Mouse (Mus musculus) left cerebral cortex, adult 2 months (tissue): Measurements from ENCODE around the gene Tmem59l. TPM values are rescaled to one million over a fixed set of nuclear protein-coding genes. Genes with fewer than 3 reads are reported as not detected.

Experiments
- DNase-seq, 2 experiments: peaks; one replicate each; pipeline ENCODE4 v3.0.0; 2021 to 2022; ENCODE audit warnings: low spot score in 2 of 2, mixed read lengths in 1 of 2; ENCODE audit errors: extremely low spot score in 1 of 2
- H3K27ac ChIP-seq: fragments of 200-600 bp; 2 replicates; pipeline ENCODE4 v1.8.1; 2022
- H3K4me3 ChIP-seq: fragments of 200-600 bp; 2 replicates; pipeline ENCODE4 v1.8.1; 2022
- CTCF ChIP-seq: fragments of 200-600 bp; IDR thresholded peaks from 2 replicates; pipeline ENCODE4 v1.8.1; 2022; ENCODE audit warnings: antibody characterized with exemption, mild to moderate bottlenecking, moderate library complexity
- intact Hi-C: fragments of 180-260 bp; cut with DNase I; formaldehyde crosslinking; loops from one replicate; pipeline ENCODE4 v1.15.1; 2025
- total RNA-seq, 2 experiments: library from RNA; stranded (reverse); gene quantifications; 2 replicates each; pipeline ENCODE4 v1.2.3; 2021

Gene Tmem59l
- total RNA-seq, 2 experiments from 2014 or later = 295 to 302 TPM

- DNase-seq = no peak
- TF ChIP-seq CTCF = no peak
- Histone ChIP-seq H3K27ac (no peak overlapping the region), H3K4me3 (0 out of 2 replicates have a peak overlapping the region, but pooled peaks have one; percentile 27)
- intact Hi-C loops = no loop called here
Measured at GRCm38 (mm10) chr8:70493692-70494415, 6.7 kb upstream of the Tmem59l start.

- TF ChIP-seq CTCF = no peak
- DNase-seq = no peak
- intact Hi-C loops = no loop called here
- H3K27ac ChIP-seq = no peak within 1 kb of the TSS
- H3K4me3 ChIP-seq = peak within 1 kb of the TSS; percentile 27; the same call in 1 of the 2 replicates
Measured at GRCm38 (mm10) chr8:70492664-70493640, 5.8 kb upstream of the Tmem59l start, which contains the start of gene Crlf1. TSS of gene Crlf1 (plus strand) at chr8:70493158.

DNA sequence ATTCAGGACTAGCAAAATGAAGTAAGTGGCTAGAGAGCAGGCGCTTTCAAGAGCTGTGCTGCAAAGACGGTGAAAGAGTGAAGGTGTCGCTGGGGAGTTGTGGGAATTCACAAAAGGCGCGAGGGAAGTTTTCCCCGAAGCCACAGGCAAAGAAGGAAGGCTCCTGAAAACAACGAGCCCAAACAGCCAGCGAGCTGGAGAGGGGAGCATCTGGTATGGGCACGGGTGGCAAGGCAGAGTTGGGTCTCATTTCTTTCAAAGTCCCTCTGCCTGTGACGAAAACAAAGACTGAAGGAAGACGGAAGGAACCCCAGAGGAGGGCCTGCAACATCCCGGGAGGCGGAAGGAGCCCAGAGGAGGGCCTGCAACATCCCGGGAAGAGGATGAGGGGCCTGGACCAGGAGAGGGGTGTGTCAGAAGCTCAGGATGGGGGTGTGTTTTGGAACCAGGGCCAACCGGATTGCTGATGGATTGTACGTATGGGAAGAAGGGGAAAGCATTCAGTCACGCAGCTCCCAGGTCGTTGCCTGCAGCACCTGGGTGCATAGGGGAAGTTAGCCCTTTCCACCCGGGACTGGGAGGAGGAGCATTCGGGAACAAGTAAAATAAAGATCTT lies 3.8 kb upstream of the Tmem59l start:
- no peak for TF ChIP-seq CTCF
- H3K4me3 ChIP-seq = no peak overlapping the region
- intact Hi-C loops = no loop called here
- DNase-seq = no peak
- no peak overlapping the region for H3K27ac ChIP-seq

- intact Hi-C loops = no loop called here
Measured at GRCm38 (mm10) chr8:70490061-70490879, 3.1 kb upstream of the Tmem59l start.

DNA sequence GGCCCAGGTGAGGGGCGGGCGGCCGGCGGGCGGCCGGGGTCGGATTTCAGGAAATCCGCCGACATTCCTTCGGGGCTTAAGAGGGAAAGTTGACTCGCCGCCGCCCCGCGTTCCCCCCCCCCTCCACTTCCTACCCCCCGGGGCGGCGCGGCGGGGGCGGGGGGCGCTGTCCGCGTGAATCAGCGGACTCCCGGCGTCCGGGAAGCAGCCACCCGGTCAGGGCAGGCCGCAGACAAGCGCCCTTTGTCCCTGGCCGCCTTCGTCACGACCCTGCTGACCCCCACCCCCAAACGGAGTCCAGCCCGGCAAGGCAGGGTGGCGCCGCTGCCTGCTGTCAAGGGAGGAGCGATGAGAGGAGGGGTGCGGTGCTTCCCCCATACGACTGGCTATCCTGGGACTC lies 2.4 kb upstream of the Tmem59l start:
- intact Hi-C loops = no loop called here
- H3K4me3 ChIP-seq = 0 out of 2 replicates have a peak overlapping the region, but pooled peaks have one; percentile 14
- TF ChIP-seq CTCF = no peak
- no peak overlapping the region for H3K27ac ChIP-seq
- no peak for DNase-seq

More at GRCm38 (mm10) chr8:70490061-70490879, 3.1 kb upstream of the Tmem59l start:
- TF ChIP-seq CTCF = no peak
- no peak overlapping the region for H3K4me3 ChIP-seq
- DNase-seq = no peak
- no peak overlapping the region for H3K27ac ChIP-seq

DNA sequence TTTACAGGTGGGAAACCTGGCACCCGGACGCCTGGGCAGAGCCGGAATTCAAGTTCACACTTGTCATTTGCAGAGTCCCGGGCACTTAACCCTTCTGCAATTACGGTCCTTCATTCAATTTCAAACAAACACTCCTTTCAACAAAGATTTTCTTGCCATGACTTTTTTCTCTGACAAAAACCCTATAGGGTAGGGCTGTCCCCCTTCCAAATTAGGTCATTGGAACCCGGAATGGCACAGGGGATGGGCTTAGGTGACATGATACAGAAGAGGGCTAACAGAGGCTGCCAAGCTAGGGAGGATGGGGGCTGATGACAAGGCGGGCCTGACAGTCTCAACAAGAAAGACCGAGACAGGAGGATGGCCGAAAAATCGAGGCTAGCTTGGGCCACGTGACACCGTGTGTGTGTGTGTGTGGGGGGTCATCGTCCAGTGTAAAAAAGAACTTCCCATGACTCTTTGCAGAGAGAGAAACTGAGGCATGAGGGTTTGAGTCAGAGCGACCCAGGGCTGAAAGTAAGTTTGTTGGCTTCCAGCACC lies 1.8 kb upstream of the Tmem59l start:
- H3K27ac ChIP-seq = no peak overlapping the region
- no peak overlapping the region for H3K4me3 ChIP-seq
- no peak for TF ChIP-seq CTCF
- DNase-seq = no peak
- intact Hi-C loops = no loop called here

DNA sequence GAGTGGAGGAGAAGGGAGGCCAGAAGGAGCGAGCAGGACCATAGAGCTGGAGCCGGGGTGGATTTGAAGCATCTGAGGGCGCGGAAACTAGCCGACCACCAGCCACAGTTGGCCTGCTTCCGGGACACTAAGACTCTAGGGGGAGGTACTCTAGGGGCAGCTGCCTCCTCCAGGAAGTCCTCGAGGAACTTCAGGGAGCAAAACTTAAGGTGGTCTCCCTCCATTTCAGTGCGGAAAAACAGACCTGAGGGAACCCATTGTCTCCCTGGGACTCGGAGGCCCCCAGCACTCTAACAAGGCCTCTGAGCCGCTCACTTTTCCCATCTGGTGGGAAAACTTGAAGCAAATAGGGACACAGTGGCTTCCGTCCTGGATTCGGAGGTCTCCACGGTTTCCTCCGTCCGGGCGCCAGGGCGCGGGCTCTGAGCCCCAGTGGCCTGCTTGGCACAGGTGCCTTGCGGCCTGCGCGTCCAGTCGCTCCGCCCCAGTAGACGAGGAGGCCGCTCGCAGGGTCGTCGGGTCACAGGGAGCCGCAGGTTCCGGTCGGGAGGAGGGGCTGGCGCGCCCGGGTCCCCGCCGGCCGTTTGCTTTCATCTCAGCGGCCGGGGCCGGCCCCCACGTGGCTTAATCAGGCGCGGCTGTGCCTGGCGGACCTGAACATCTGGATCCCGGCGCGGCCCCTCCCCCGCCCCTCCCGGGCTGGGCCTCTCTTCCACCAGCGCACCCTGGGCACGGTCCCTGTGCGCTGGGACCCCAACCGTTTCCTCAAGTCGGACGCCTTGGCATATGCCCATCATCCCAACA lies 1.0 kb upstream of the Tmem59l start:
- Histone ChIP-seq H3K4me3 (peak overlapping the region; percentile 43), H3K27ac (no peak overlapping the region)
- no peak for DNase-seq
- no peak for TF ChIP-seq CTCF
- intact Hi-C loops = no loop called here

DNA sequence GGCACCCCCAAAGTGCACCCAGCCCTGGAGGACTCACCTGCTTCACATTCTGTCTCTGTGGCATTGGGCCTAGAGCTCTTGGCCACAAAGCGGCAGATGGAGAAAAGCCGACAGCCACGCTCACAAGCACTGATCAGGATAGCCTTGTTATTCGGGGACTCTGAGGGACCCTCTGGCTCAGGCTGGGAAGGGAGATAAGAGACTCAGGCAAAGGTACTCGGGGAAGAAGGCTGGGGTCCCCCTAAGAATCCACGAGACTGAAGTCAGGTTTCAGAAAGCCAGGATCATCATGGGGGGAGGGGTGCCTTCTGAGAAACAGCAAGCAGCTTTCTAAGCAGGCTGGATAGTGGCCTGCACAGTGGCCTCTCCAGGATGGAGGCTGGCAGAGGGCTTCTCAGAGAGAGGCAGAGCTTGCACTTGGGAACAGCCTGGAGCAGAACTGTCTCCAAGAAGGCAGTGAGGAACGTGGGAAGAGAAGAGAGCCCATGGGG lies 922 bp downstream of the Tmem59l start:
- intact Hi-C loops = no loop called here
- DNase-seq = no peak
- Histone ChIP-seq H3K4me3 (peak overlapping the region; percentile 83), H3K27ac (peak overlapping the region; percentile 98)
- TF ChIP-seq CTCF = no peak

DNA sequence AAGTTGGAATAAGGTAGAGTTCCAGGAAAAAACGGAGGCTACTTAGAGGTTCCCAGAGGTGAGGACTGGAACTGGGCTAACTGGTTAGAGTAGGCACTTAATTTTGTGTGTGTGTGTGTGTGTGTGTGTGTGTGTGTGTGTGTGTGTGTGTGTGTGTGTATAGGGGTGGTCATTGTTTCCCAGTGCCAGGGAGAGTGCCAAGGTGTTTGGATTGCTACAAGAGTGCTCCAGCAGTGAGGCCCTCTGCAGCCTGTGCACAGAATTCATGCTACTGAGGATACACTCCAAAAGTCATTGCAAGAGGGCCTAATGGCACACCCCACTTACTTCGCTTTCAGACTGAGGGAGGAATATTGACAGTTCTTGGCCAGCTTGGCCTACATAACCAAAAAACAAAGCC lies 4.2 kb downstream of the Tmem59l start:
- DNase-seq = no peak
- no peak overlapping the region for H3K4me3 ChIP-seq
- no peak overlapping the region for H3K27ac ChIP-seq
- intact Hi-C loops = no loop called here
- no peak for TF ChIP-seq CTCF

DNA sequence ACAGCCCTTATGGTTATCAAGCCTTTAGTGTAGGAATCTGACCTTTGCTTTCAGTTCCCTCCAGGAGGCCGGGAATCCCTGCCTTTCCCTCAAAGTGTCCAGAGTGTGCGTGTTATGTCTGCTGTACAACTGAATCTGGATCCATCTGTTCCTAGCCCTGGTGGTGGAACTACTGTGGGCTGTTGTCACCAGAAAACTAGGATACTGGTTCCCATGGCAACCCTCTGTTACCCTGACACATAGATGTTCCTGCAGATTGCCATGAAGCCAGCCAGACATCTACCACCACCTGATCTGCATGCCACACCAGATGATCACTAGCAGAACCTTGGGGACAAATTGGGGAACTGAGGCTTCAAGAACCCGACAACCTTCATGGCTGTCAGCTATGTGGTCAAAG lies 5.2 kb downstream of the Tmem59l start:
- no peak overlapping the region for H3K4me3 ChIP-seq
- DNase-seq = peak in 1 of 2 experiments; percentile 50
- intact Hi-C loops = no loop called here
- H3K27ac ChIP-seq = peak overlapping the region; percentile 76
- TF ChIP-seq CTCF = peak; percentile 19
